Mouse (Mus musculus): ENCODE results near the gene Stard10.

The Stard10 gene

DNA sequence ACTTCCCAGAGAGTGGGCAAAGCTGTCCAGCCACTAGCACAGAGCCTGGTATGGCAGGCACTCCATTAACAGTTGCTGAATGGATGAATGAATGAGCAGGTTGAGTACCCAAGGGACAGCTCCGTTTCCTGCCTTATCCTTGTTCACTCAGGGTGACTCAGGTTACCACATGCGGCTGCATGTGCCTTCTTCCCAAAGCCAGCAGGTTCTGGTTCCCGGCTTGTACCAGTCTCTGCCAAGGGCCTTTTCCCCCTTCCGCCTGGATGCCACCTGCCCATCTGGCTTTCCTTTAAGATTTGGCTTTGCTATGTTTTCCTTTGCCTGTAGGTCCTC lies 13.9 kb downstream of the Stard10 start:
- no peak for DNase-seq (ENCODE audit: low spot score in 2 of 2)

DNA sequence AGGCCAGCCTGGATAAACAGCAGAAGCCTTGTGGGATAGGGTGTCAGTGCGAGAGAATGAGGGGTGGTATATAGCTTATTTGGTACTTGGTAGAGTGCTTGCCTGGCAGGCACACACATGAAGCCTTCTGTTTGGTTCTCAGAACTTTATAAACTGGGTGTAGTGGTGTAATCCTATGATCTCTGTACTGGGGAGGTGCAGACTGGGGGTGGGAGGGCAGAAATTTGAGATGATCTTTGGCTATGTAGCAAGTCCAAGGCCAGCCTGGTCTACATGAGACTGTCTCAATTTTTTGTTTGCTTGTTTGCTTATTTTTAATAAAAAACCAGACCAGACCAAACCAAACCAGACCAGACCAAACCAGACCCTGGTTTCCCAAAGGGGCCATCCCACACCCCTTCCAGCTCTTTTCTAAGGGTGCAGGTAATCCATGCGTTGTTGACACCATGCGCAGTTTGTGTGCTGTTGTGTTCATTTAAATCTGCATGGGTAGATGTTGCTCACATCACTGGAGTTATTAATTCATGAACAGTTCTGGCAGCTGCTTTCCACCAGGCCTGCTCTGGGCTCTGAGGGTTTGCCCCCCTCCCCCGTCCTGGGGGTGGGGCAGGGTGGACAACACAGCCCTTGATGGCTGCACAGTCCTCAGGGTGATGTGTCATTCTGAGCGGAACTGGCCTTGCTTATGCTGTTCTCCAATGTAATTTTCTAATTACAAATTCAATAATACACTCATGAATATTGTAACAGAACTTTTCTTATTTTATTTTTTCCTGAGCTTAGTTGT lies 15.4 kb downstream of the Stard10 start:
- DNase-seq (ENCODE audit: low spot score in 2 of 2) = no peak

DNA sequence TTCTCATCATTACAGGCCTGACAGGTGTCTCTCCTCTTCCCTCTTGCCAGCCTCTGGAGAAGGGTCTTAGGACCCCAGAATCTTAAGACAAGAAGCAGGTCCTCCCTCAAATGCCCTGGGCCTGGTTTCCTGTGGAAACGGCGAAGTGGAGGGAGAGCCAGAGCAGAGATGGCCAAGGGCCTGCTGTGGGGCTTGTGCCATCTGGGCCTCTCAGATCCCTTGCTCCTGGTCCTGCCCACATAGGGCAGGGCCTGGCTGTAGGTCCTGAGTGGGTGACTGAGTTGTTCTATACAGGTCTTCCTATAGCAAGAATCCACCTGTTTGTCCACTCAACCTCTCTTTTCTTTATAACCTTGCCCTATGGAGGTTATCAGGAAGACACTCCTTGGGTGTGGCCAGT lies 18.3 kb downstream of the Stard10 start:
- no peak for DNase-seq (ENCODE audit: low spot score in 2 of 2)

DNA sequence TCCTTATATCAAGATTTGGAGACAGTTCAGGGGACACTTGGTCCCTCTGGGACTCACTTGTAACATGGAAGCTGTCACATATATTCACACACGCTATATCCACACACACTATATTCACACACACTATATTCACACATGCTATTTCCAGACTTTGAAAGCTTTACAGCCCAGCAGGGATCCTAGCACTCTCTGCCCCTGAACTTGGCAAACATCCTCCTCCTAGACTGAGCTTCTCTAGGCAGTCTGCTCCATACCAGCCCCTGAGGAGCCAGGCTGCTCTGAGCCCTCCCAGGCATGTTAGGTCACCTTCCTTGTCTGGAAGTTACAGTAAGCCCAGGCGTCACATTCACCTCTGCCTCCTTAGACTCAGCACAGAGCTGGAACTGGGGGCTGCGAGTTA lies 19.8 kb downstream of the Stard10 start:
- DNase-seq (ENCODE audit: low spot score in 2 of 2) = no peak

DNA sequence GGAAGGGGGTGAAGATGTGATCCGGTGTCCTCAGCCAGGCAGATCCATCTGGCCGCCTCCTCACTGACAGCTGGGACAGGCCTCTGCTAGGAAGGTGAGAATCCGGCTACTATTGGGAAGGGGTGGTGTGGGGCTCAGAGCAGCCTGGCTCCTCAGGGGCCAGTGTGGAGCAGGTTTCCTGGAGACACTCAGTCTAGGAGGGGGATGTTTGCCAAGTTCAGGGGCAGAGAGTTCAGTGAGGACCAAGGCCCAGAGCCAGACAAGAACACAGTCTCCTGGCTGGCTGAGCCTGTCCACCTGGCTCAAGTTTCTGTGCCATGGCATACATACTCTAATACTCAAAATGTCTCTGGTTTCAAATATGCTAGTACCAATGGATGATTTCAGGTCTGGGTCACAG lies 20.5 kb downstream of the Stard10 start:
- no peak for DNase-seq (ENCODE audit: low spot score in 2 of 2)

DNA sequence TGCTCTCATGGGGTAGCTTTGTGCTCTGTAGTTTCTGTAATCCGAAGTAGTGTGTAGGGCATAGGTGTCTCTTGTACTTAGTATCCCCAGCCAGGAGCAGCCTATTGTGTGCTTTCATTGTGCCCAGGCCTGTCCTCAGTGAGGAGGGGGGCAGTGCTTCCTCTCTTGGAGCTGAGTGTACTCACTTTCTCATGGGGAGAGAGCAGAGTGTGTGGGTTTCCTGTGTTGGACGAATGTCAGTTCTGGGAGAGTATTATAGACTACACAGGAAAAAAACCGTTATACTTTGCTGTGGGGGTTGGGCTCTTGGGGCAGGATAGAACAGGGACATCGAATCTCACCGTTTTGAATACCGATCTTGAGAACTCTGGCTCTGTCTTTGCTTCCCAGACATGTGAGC lies 24.5 kb downstream of the Stard10 start:
- DNase-seq (ENCODE audit: low spot score in 2 of 2) = no peak

DNA sequence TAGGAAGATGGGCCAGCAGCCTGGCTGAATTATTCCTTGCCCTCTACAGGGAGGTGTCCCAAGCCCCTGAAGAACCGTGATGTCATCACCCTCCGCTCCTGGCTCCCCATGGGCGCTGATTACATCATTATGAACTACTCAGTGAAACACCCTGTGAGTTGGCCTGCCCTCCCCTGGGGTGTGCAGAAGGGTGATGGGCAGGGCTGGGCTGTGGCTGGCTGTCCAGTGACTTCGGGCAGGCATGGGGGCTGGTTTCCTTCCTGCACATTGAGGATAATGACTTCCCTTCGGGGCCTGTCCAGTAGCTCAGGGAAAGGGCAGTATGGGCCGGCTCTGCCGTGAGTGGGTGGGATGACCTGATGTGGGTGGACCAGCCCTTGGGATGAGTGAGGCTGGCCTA lies 26.2 kb downstream of the Stard10 start:
- no peak for DNase-seq (ENCODE audit: low spot score in 2 of 2)

DNA sequence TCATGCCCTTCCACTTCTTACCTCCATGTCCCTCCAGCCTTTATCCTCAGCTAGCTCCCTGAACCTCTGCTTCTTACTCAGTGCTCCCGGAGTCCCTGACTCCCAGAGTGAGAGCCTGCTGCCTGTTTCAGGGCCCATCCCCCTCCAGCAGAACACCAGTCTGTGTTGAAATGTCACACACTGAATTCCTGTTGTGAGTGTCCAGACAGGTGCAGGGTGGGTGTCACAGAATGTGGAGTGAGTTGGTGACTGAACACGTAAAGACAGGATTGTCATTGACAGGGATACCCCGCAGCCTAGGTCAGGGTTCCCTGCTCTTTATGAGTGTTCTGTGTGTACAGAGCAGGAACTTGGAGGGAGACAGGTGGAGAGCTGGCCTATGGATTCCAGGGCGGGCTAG lies 28.0 kb downstream of the Stard10 start:
- DNase-seq (ENCODE audit: low spot score in 2 of 2) = no peak

DNA sequence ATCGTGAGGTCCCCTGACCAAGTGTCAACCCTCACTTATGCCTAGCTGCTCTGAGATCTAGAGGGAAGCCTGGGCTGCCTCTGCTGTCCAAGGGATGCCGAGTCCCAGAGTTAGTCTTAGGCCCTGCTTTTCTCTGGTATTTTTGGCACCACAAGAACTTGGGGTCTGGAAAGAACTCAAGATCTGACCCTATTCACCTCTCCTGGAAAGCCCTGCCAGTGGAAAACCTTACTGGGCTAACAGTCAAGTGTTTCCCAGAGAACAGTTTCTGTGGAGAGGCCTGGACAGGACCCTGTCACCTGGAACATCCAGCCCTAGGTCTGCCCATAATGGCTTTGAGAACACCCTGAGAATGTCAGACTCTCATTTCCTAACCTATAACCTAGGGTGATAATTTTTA lies 30.1 kb downstream of the Stard10 start:
- DNase-seq (ENCODE audit: low spot score in 2 of 2) = no peak

DNA sequence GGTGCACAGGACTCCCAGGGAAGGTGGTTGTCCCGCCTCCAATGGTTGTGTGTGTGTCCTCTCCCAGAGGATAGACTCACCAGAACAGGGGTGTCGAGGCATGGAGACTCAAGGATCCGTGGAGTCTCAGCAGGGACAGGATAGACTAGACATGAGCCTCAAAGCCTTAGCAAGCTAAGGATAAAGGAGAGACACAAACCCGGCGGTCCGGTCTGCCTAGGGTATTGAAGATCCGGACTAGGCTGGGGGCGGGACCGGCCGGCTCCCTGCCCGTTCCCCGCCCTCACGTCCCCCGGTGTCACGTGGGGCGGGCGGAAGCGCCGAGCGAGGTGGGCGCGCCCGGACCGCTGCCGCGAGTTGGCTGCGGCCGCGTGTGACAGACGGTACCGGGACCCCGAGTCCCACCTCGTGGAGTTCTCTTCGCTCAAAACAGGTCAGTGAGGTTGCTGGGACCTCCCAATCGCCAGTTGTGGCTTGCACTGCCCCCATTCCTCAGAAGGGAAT lies 30.9 kb downstream of the Stard10 start, which contains the start of gene Arap1:
Arap1 (plus strand) TSS at position 301 of the 504 bp plus-strand sequence.
- peak; percentile 58 to 67 for DNase-seq (ENCODE audit: low spot score in 2 of 2)

DNA sequence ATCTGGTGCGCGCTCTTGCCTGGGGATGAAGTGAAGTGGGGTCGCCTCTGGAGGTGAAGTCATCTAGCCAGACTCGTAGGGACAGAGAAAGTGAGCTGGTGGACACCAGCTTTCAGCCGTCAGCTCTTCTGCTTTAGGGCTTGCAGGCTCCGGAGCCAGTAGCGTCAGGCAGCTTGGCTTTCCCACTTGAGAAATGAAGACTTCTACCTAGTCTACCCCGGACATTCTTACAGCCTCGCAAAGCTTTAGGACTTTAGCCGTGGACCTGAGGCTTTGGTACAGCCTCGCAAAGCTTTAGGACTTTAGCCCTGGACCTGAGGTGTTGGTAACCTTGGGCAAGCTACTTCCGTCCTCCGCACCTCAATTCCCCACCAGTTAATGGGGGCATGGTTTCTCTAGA lies 31.4 kb downstream of the Stard10 start:
- no peak for DNase-seq (ENCODE audit: low spot score in 2 of 2)

DNA sequence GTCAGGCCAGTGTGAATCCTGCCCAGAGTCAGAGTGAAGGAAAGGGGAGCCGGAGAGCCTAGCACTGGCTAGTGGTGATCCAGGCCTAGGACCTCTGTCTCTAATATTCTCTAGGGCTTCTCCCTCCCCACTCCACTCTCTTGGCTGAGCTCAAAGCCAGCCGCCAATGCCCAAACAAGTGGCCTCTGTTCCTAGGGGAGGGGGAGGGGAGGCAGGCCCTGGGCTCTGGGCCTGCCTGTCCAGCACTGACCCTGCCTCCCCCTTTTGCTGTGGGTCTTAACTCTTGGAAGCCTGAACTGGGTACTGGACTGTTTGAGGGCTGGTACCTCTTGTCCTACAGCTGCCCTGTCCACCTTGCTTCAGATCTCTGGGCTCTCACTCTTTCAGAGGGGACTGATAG lies 33.0 kb downstream of the Stard10 start:
- no peak for DNase-seq (ENCODE audit: low spot score in 2 of 2)

DNA sequence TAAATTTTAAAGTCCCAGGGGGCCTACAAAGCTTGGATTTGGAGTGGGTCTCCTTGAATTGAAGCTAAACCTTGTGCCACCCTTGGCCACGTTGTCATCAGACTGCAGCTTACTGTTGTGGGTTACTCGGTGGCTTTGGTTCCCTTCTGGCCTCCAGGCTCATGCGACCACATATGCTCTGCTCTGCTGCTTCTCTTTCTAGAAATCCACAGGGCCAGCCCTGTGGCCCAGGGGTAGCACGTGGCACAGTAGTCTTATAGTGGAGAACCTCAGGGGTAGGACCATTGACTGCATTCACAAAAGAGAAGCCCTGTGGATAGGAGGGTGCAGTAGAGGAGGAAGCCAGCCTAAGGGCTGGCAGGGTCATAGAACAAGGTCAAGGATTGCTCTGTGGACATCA lies 35.5 kb downstream of the Stard10 start:
- DNase-seq (ENCODE audit: low spot score in 2 of 2) = no peak

DNA sequence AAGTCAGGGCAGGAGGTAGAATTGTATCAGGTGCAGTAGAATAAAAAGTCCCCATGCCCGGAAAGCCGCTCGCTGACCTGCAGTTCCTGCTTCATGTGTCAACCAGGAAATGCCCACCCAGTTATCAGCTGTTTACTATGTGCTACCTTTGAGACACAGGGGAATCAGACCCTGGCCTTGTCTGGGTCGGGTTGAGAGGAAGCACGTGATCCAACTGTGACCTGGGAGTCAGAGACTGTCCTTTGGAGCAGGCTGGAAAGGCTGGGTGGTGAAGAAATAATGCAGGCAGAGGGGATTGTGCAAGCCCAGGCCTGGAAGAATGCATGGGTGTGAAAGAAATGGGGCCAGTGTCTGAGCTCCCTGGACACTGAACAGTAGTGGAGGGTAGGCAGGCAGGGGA lies 37.5 kb downstream of the Stard10 start:
- DNase-seq (ENCODE audit: low spot score in 2 of 2) = peak in 1 of 2 experiments; percentile 67

DNA sequence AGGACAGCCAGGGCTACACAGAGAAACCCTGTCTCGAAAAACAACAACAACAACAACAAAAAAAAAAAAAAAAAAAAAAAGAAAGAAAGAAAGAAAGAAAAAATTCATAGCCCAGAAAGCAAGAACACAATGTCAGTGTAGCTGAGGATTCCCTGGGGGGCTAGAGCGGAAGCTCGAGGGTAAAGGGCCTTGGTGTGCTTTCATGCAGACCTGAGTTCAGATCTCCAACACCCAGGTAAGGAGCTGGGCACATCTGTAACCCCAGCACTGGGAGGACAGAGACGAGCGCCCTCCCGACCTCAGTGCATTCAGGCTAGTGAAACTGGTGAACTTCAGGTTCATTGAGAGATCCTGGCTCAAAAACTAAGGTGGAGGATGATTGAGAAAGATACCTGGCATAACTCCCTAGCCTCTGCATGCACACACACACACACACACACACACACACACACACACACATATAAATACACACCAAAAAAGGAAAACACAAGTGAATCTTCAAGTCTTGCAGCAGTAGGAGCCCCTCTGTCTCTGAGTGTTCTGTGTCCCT lies 38.7 kb downstream of the Stard10 start:
- DNase-seq (ENCODE audit: low spot score in 2 of 2) = no peak

DNA sequence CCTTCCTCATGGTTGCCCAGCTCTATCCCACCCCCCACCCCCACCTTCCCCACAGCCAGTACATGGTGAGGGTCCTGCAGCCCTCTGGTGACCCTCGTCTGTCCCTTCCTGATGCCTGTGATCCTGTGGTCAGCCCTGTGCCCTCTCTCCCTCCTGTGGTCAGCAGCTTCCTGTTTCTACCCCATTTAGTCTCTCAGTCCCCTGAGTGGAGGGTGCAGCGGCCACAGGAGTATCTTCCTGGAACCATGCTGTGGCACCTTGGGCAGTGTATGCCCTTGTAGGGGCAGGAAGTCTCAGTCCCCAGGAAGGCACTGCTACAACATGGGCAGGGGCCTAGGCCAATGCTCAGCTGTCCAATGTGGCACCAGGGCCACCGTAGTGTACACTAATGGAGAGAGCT lies 40.0 kb downstream of the Stard10 start:
- DNase-seq (ENCODE audit: low spot score in 2 of 2) = peak in 1 of 2 experiments; percentile 60

DNA sequence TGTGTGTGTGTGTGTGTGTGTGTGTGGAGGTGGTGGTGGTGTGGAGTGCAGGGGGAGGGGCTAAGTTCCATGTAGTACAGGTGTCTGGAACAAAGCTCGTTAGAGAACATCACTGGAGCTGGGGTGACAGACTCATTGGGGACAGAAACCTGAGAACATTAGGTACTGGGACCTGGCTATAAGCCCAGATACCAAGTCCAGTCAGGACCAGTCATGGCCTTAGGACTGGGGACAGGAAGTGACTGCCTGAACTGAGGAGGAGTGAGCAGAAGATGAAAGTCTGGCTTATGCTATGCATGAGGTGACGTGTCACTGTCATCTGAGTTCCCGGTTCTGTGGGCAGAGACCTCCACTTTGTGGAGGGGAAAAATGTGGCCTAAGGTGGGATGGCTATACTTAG lies 43.5 kb downstream of the Stard10 start:
- no peak for DNase-seq (ENCODE audit: low spot score in 2 of 2)

DNA sequence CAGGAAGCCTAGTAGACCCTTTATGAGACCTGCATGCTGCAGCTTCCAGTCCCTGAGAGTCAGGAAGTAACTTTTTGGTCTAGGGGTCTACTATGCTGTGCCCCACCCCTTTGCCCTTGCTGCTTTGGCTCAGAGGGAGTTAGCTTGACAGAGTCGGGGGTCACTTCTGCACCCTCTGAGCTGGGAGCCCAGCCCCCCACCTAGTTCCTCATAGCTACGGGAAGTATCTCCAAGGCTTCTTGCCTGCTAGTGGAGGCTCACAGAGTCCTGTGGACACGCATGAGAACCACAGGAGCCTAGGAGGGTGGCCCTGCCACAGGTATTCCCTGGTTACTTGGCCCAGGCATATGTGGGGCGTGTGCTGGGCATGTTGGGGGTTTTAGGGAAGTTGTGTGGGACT lies 44.1 kb downstream of the Stard10 start:
- no peak for DNase-seq (ENCODE audit: low spot score in 2 of 2)

DNA sequence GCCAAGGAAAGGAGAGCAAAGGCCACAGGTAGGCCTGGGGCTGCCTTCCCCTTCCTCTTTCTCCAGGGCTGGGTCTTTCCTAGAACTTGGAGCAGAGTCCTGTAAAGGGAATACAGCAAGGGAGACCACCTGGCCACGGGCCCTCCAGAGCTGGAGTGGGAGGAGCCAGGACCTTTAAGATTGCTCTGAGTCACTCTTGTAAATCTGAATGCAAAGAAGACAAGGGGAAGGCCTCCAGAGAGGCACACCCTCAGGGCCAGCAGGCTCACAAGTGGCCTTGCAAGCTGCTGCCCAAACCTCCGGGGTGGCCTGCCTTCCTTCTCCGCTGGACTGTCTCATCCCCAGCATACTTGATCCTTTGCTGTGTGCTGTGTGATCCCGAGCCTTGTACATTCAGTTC lies 44.9 kb downstream of the Stard10 start:
- DNase-seq (ENCODE audit: low spot score in 2 of 2) = no peak

DNA sequence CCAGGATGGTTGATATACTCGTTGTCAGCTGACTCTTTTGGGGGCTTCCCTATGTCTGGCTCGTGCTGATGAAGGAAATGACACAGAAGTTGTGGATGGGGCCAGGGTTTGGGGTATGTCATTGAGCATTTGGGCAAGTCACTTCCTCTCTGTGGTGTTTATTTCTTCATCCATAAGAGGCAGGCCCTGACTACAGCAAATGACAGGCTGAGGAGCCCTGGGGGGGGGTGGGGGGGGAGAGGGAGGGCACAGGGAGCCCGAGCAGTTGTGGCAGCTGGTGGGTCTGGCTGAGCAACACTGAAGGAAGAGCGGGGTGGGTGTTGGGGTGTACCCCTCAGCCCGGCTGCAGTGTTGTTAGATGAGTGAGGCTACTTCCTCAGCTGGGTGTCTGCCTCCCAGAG lies 45.9 kb downstream of the Stard10 start:
- DNase-seq (ENCODE audit: low spot score in 2 of 2) = peak; percentile 74 to 83

DNA sequence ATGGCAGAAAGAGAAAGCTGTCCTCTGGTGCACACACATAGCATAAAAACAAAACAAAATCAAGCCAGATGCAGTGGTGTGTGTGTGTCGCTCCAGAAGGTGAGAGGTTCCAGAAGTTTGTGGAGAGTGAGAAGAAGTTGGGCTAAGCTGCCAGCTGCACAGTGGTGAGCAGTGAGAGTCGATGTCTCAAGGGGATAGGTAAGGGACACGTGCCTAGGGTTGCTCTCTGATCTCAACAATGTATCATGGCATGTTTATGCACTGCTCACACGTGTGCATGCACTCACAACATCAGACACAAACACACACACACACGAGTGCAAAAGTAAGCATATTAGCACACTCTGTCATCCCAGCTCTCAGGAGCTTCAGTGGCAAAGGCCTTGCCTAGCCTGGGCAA lies 47.0 kb downstream of the Stard10 start:
- DNase-seq (ENCODE audit: low spot score in 2 of 2) = no peak

DNA sequence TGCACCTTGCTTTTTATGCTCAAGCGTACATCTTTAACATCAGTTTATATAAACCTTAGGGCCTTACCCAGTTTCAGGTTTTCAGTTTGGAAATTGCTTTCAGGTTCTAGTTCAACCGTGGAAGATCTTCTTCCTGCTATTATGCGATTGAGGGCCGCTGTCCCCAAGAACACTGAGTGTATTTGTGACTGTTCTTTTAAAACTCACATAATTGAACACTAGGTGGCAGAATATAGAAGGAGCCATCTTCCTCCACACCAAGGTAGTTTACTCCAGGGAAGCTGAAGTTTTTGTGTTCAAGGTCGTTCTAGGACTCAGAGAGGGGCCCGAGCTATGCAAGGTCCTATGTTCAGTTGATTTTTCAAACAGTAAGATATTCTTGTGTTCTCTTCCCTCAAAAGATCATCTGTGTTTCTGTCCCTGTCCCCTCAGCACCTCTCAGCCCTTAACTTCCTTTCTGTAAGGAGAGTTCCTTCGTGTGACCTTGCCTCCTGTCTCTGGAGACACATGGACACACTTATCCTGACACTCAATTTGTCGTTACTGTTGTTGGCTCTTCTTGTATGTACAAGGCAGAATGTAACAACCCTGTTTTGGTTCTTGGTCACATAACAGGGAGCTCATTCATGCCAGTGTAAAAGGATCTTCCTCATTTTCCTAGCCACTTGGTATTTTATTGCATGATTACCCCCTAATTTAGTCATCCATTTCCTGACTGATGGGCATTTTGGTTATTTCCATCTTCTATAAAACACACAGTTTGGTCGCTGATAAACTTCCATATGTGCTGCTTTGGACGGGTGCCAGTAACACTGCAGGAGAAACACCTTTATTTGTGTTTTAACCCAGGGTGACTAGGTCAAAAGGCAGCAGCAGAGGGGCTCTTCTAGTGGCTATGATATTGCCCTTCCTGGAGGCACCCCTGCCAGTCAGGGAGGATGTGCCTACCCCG lies 51.3 kb downstream of the Stard10 start:
- no peak for DNase-seq (ENCODE audit: low spot score in 2 of 2)

DNA sequence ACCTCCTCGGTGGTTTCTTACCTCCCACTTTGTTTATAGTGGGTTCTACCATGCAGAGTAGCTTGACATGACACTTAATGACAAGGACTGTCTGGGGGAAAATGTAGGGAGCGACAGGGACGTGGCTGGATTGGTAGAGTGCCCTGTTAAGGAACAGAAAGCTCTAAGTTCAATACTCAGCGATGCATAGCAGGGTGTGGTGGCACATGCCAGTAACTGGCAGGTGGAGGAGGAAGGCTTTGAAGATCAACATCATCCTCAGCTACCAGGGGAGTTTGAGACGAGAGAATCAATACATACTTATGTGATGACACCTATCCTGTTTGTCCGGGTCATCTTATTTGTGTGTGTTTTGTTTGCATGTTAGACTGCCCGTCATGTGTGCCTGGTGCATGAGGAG lies 52.8 kb downstream of the Stard10 start:
- no peak for DNase-seq (ENCODE audit: low spot score in 2 of 2)
